Mouse (Mus musculus) liver, embryonic 16.5 days (tissue): Measurements from ENCODE around the gene Ctbp1. TPM values are rescaled to one million over a fixed set of nuclear protein-coding genes. Genes with fewer than 3 reads are reported as not detected.
A peak's percentile ranks its signal among the peaks of the same experiment; 100 is the strongest.

Experiments used
- ATAC-seq: fragments of 200-750 bp; cut with Nextera tagmentation; 2 replicates; pipeline ENCODE4 v1.8.0; 2017; ENCODE audit warnings: low read depth, mild to moderate bottlenecking, moderate number of reproducible peaks, moderate library complexity
- H3K27ac ChIP-seq: fragments of 300-500 bp; sonication (generic); 2 replicates; pipeline ENCODE4 v1.5.1; 2014; ENCODE audit warnings: mild to moderate bottlenecking, low read length
- H3K27me3 ChIP-seq: fragments of 300-500 bp; sonication (generic); 2 replicates; pipeline ENCODE4 v1.6.1; 2014; ENCODE audit warnings: low read depth, low read length, mixed read lengths; ENCODE audit not compliant: control insufficient read depth, insufficient read depth
- H3K36me3 ChIP-seq: fragments of 300-500 bp; sonication (generic); 2 replicates; pipeline ENCODE4 v1.6.1; 2014; ENCODE audit warnings: mild to moderate bottlenecking; ENCODE audit not compliant: control insufficient read depth, insufficient read depth
- H3K4me1 ChIP-seq: fragments of 300-500 bp; sonication (generic); 2 replicates; pipeline ENCODE4 v1.6.1; 2014; ENCODE audit warnings: low read depth, low read length, mixed read lengths; ENCODE audit not compliant: control insufficient read depth
- H3K4me2 ChIP-seq: fragments of 300-500 bp; sonication (generic); 2 replicates; pipeline ENCODE4 v1.6.1; 2014; ENCODE audit warnings: low read depth, low read length, mixed read lengths
- H3K4me3 ChIP-seq: fragments of 300-500 bp; sonication (generic); 2 replicates; pipeline ENCODE4 v1.5.1; 2014; ENCODE audit warnings: low read depth, mild to moderate bottlenecking, low read length
- H3K9ac ChIP-seq: fragments of 300-500 bp; sonication (generic); 2 replicates; pipeline ENCODE4 v1.6.1; 2014; ENCODE audit warnings: low read depth, low read length
- H3K9me3 ChIP-seq: fragments of 300-500 bp; sonication (generic); replicated peaks from 2 replicates; pipeline ENCODE4 v1.6.1; 2016; ENCODE audit warnings: low read length; ENCODE audit not compliant: control insufficient read depth
- WGBS: fragments of 180-500 bp; shearing (Covaris S2); extraction: QIAGEN DNeasy Blood & Tissue Kit; methylation state at CpG from one replicate; pipeline ENCODE4 v1.1.7; 2014; ENCODE audit not compliant: insufficient replicate concordance; 5-methylcytosine and 5-hydroxymethylcytosine counted together
- polyA plus RNA-seq: library from polyadenylated mRNA; unstranded; fragments of >200 nt; fragmentation: Nextera tagmentation; extraction: Ambion mirVana; gene quantifications from 2 replicates; pipeline ENCODE4 v1.2.1, GENCODE M21; 2015

The Ctbp1 gene
- polyA plus RNA-seq, 1 experiment from 2014 or later = 168 TPM

- Histone ChIP-seq H3K4me2 (no peak overlapping the region), H3K9ac (no peak overlapping the region), H3K4me1 (peaks cover 8% of the 10 kb centered on the region), H3K4me3 (no peak overlapping the region), H3K27me3 (no peaks in the 10 kb centered on the region), H3K9me3 (no peaks in the 10 kb centered on the region), H3K27ac (no peak overlapping the region), H3K36me3 (no peaks in the 10 kb centered on the region)
- no peak for ATAC-seq
- WGBS = 37% methylated on average over 7 of the region's 7 CpGs
Observed at GRCm38 (mm10) chr5:33206328-33206727, 68.5 kb downstream of the Ctbp1 start.

- 59% methylated on average over 7 of the region's 7 CpGs for WGBS
- ATAC-seq = no peak
Observed at GRCm38 (mm10) chr5:33204284-33204683, 70.5 kb downstream of the Ctbp1 start.

GRCm38 (mm10) chr5:33203691-33204242 lies 71.0 kb downstream of the Ctbp1 start:
- H3K27me3 ChIP-seq = no peaks in the 10 kb centered on the region
- H3K27ac ChIP-seq = no peak overlapping the region
- peak overlapping the region; percentile 42 for H3K4me2 ChIP-seq
- ATAC-seq = peak; percentile 58; the same call in 1 of the 2 replicates
- no peak overlapping the region for H3K9ac ChIP-seq
- H3K9me3 ChIP-seq = no peaks in the 10 kb centered on the region
- WGBS = 9% methylated on average over 9 of the region's 9 CpGs
- no peak overlapping the region for H3K4me3 ChIP-seq
- H3K4me1 ChIP-seq = peaks cover 8% of the 10 kb centered on the region
- H3K36me3 ChIP-seq = no peaks in the 10 kb centered on the region

More at GRCm38 (mm10) chr5:33204284-33204683, 70.5 kb downstream of the Ctbp1 start:
- Histone ChIP-seq H3K27me3 (no peaks in the 10 kb centered on the region), H3K4me3 (no peak overlapping the region), H3K9me3 (no peaks in the 10 kb centered on the region), H3K27ac (no peak overlapping the region), H3K4me2 (peak overlapping the region; percentile 42; the same call in 1 of the 2 replicates), H3K36me3 (no peaks in the 10 kb centered on the region), H3K4me1 (peaks cover 8% of the 10 kb centered on the region), H3K9ac (no peak overlapping the region)

- Histone ChIP-seq H3K4me1 (peaks cover 8% of the 10 kb centered on the region), H3K27ac (no peak overlapping the region), H3K9ac (no peak overlapping the region), H3K9me3 (no peaks in the 10 kb centered on the region), H3K4me3 (no peak overlapping the region), H3K36me3 (no peaks in the 10 kb centered on the region), H3K27me3 (no peaks in the 10 kb centered on the region), H3K4me2 (no peak overlapping the region)
- ATAC-seq = no peak
- 61% methylated on average over 6 of the region's 6 CpGs for WGBS
Observed at GRCm38 (mm10) chr5:33203171-33203565, 71.6 kb downstream of the Ctbp1 start.

- H3K4me1 ChIP-seq = peaks cover 8% of the 10 kb centered on the region
- 54% methylated on average over 13 of the region's 13 CpGs for WGBS
- ATAC-seq = 0 out of 2 replicates have a peak, but pooled peaks have one; percentile 19
- no peak overlapping the region for H3K4me2 ChIP-seq
- H3K27me3 ChIP-seq = no peaks in the 10 kb centered on the region
- H3K9me3 ChIP-seq = no peaks in the 10 kb centered on the region
- no peak overlapping the region for H3K27ac ChIP-seq
- H3K36me3 ChIP-seq = no peaks in the 10 kb centered on the region
- H3K9ac ChIP-seq = no peak overlapping the region
- H3K4me3 ChIP-seq = no peak overlapping the region
Observed at GRCm38 (mm10) chr5:33202516-33203170, 72.2 kb downstream of the Ctbp1 start.

GRCm38 (mm10) chr5:33201697-33202096 lies 73.1 kb downstream of the Ctbp1 start:
- Histone ChIP-seq H3K9me3 (no peaks in the 10 kb centered on the region), H3K36me3 (no peaks in the 10 kb centered on the region), H3K27me3 (no peaks in the 10 kb centered on the region), H3K4me1 (peaks cover 4% of the 10 kb centered on the region), H3K4me3 (no peak overlapping the region), H3K9ac (no peak overlapping the region), H3K4me2 (no peak overlapping the region), H3K27ac (no peak overlapping the region)
- no peak for ATAC-seq
- 54% methylated on average over 13 of the region's 13 CpGs for WGBS

GRCm38 (mm10) chr5:33200071-33200470 lies 74.7 kb downstream of the Ctbp1 start:
- Histone ChIP-seq H3K4me1 (no peaks in the 10 kb centered on the region; the same call in 1 of the 2 replicates), H3K36me3 (no peaks in the 10 kb centered on the region), H3K27ac (no peak overlapping the region), H3K27me3 (no peaks in the 10 kb centered on the region), H3K4me3 (no peak overlapping the region), H3K9ac (no peak overlapping the region), H3K9me3 (no peaks in the 10 kb centered on the region), H3K4me2 (no peak overlapping the region)
- no peak for ATAC-seq
- WGBS = 42% methylated on average over 1 of the region's 1 CpGs

Other genes starting within 250 kb of the Ctbp1 start
- 0.74 TPM in 1 of 2 replicates, not detected in the other for gene Slc5a1, start 170.8 kb downstream of the Ctbp1 start, polyA plus RNA-seq
- 24.9 and 31.0 TPM in 2 replicates for gene Spon2, start 56.5 kb downstream of the Ctbp1 start, polyA plus RNA-seq
- 46.2 and 49.6 TPM in 2 replicates for gene Maea, start 60.5 kb upstream of the Ctbp1 start, polyA plus RNA-seq
- gene Uvssa, start 103.6 kb upstream of the Ctbp1 start, polyA plus RNA-seq = 3.0 and 3.1 TPM in 2 replicates
- gene Nkx1-1, start 159.0 kb upstream of the Ctbp1 start, polyA plus RNA-seq = not detected in 2 replicates